Mouse (Mus musculus) macrophage (primary cell): ENCODE measurements around the gene Exosc1. TPM values are rescaled to one million over a fixed set of nuclear protein-coding genes. Genes with fewer than 3 reads are reported as not detected.

Source experiments
- H3K27ac ChIP-seq: fragments of 350-480 bp; formaldehyde crosslinking; 2 replicates; pipeline ENCODE4 v1.9.0; 2021
- H3K36me3 ChIP-seq: fragments of 350-480 bp; formaldehyde crosslinking; 2 replicates; pipeline ENCODE4 v1.9.0; 2021; ENCODE audit errors: inconsistent target
- H3K4me3 ChIP-seq: fragments of 350-480 bp; formaldehyde crosslinking; 2 replicates; pipeline ENCODE4 v1.9.0; 2021; ENCODE audit errors: inconsistent target
- H3K79me2 ChIP-seq: fragments of 350-480 bp; formaldehyde crosslinking; 2 replicates; pipeline ENCODE4 v1.9.0; 2021; ENCODE audit errors: inconsistent target
- whole genome bisulfite sequencing: methylation state at CpG from one replicate; pipeline ENCODE4 v1.1.7; 2026; ENCODE audit warnings: inconsistent platforms; ENCODE audit not compliant: missing documents; 5-methylcytosine and 5-hydroxymethylcytosine counted together
- polyA plus RNA-seq: library from polyadenylated mRNA; stranded (reverse); fragments of 250-400 nt; gene quantifications from 3 replicates; pipeline ENCODE4 v1.2.4, GENCODE M21; 2018; ENCODE audit warnings: inconsistent platforms

The Exosc1 gene
- polyA plus RNA-seq, 1 experiment from 2014 or later: 36.0 TPM

DNA sequence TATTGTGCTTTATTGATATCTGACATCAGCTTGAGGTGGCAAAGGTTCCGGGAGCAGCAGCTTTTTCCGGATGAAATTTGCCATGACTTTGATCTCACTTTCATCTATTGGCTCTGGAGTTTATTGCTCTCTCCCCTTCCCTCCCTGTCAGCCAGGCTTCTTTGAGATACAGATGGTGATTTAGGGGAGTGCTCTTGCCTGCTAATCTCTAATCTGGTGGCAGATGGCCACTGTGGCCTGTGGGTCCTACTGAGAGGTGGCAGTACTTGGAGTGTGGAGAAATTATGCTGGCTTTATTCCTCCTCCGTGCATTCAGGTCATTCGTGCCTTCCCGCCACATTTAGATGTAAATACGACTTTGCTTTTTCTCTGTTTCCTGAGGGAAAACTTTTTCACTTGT is 901 bp upstream of the Exosc1 start:
- H3K27ac ChIP-seq: no peak overlapping the region
- peaks cover 15% of the 10 kb centered on the region for H3K36me3 ChIP-seq
- WGBS: 20% methylated on average over 6 of the region's 6 CpGs
- peaks cover 68% of the 10 kb centered on the region for H3K79me2 ChIP-seq
- H3K4me3 ChIP-seq: peak overlapping the region; percentile 95

DNA sequence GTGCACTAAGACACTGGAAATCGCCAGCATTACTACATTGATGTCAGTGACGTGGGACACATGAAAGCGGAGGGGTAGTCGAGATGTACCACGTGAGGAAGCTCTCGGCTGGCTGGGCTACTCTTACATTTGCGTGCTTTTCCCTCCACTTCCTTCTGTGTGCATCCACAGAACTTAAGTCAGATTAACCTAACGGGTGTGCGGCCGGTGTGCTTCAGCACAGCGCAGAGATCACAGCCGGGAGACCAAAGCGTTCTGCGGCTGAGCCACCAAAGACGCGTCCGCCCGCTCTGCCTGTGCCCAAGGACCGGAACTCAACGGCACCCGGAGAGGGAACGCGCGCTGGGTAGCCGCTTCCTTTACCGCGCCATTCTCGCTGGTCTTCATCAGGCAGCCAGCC is 537 bp downstream of the Exosc1 start:
- peaks cover 11% of the 10 kb centered on the region; the same call in 1 of the 2 replicates for H3K36me3 ChIP-seq
- peaks cover 61% of the 10 kb centered on the region for H3K79me2 ChIP-seq
- 1% methylated on average over 28 of the region's 28 CpGs for WGBS

DNA sequence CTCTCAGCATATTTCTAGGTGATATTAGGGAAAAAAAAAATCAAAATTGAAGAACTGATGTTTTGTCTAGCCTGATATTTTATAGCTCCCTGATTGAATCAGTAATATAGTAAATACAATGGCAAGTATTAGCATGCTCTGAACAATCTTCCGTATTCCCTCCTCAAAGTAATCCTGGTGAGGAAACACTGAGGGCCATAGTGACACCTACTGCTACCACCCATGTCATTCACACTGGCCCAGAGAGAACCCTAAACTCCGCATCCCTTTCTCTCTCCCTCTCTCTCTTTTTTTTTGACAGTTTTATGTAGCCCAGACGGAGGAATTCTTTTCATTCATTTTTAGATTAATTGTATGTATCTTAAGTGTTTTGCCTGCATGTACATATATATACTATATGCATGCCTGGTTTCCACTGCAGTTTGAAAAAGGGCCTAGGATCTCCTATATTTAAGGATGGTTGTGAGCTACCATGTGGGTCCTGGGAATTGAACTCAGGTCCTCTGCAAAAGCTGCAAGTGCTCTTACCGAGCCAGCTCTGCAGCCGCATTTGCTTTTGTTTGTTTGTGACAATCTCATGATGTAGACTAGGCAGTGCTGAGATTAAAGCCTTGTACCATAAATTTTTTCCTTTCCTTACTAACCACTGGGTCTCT is 12.7 kb downstream of the Exosc1 start:
- Histone ChIP-seq H3K4me3 (no peak overlapping the region), H3K27ac (no peak overlapping the region), H3K36me3 (peaks cover 26% of the 10 kb centered on the region; the same call in 1 of the 2 replicates), H3K79me2 (peaks cover 19% of the 10 kb centered on the region)
- 98% methylated on average over 5 of the region's 5 CpGs for WGBS

More for the DNA sequence above, 537 bp downstream of the Exosc1 start:
- Histone ChIP-seq H3K27ac (peak overlapping the region; percentile 47), H3K4me3 (peak overlapping the region; percentile 95)

DNA sequence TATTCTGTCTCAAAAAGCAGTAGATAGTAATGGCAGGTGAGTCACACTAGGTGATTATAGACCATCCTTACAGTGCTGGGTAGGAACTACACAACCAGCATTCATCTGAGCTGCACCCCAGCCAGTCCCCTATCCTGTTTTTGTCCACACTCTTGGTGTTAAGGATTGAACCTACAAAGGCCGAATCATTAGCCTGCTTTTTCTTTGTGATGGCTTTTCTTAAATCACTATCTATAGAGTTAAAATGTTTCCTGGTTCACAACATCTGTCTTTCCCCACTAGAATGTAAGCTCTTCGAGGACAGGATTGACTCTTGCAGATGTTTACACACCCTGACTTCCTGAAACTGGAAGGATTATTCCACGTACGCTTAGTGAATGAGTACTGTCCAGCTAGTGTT is 13.8 kb downstream of the Exosc1 start:
- no peak overlapping the region for H3K27ac ChIP-seq
- 84% methylated on average over 4 of the region's 4 CpGs for WGBS
- H3K79me2 ChIP-seq: peaks cover 30% of the 10 kb centered on the region
- H3K4me3 ChIP-seq: no peak overlapping the region
- peaks cover 25% of the 10 kb centered on the region; the same call in 1 of the 2 replicates for H3K36me3 ChIP-seq

DNA sequence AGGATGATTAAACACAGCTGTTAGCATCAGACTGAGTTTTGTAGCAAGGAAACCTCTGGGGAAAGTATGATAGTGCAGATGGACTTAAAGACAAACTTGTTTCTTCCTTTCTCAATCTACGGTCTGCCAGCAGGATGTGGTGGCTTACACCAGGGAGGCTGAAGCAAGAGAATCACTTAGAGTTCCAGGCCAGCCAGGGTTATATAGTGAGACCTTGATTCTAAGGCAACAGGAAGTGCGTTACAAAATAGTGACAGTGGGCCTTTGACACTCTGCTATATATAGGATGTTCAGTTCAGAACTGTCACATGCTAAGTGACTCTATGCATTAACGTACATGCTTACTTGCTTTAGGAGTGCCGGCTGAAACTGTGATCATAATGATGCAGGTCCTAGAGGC is 16.4 kb downstream of the Exosc1 start:
- Histone ChIP-seq H3K79me2 (peaks cover 55% of the 10 kb centered on the region), H3K36me3 (peaks cover 15% of the 10 kb centered on the region; the same call in 1 of the 2 replicates), H3K4me3 (no peak overlapping the region), H3K27ac (peak overlapping the region; percentile 54)
- WGBS: 4% methylated on average over 4 of the region's 4 CpGs

DNA sequence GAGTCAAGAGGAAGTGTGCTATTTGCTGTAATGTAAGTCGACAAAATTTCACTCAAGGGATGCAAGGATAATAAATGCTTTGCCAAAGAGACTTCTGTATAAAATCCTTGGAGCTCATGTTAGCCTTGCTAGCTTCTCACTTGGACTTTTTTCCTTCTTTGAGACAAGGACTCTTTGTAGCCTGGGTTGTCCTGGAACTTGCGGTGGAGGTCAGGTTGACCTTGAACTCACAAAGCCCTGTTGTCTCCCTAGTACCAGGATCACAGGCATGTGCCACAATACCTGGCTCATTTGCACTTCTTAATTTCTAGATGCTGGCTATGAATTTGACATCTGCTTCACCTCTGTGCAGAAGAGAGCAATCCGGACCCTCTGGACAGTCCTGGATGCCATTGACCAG is 17.9 kb downstream of the Exosc1 start:
- peaks cover 55% of the 10 kb centered on the region for H3K79me2 ChIP-seq
- peak overlapping the region; percentile 94 for H3K27ac ChIP-seq
- 65% methylated on average over 2 of the region's 3 CpGs for WGBS
- peak overlapping the region; percentile 96 for H3K4me3 ChIP-seq
- peaks cover 15% of the 10 kb centered on the region; the same call in 1 of the 2 replicates for H3K36me3 ChIP-seq

DNA sequence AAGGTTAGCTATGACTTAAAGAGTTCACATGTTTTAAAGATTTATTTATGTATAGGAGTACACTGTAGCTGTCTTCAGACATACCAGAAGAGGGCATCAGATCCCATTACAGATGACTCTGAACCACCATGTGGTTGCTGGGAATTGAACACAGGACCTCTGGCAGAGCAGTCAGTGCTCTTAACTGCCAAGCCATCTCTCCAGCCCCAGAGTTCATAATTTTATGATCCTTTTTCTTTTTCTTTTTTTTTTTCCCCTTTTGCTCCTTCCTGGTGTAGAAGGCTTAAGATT is 18.7 kb downstream of the Exosc1 start:
- H3K36me3 ChIP-seq: peaks cover 10% of the 10 kb centered on the region; the same call in 1 of the 2 replicates

DNA sequence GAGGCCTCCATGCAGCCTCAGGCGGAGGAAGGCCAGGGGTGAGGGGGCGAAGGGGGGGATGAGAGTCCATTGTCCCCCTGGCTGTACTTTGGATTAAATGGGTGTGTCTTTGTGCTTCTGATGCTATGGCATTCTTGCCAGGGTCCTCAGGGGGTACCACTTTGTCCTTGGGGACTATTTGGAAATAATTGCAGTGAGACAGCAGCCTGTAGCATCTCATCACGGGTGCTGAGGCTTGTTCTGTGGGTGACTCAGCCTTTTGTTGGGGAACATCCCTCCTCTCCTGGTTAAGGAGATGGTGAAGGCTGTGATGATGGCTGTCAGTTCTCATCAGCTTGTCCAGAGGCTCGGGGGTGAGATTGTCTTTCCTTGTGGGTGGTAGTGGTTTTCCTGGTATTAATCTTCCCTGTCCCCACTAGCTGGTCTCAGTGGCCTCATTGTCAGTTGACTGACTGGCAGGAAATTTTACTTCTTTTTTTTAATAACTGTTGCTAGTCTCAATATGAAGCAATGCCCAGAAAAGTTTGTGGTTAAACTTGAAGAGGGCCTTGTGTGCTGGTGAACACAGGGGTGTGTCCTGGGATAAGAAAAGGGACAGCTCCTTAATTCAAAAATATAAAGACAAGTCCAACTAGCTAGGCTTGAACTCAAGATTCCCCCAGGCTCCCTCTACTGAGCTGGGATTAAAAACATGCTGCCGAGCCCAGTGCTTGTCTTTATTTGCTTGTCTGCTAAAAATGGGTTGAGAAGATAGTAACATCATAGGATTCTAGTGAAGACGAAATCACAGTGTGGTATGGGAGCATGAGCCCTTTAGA is 19.2 kb downstream of the Exosc1 start:
- Histone ChIP-seq H3K36me3 (peaks cover 5% of the 10 kb centered on the region; the same call in 1 of the 2 replicates), H3K27ac (peak overlapping the region; percentile 94), H3K4me3 (peak overlapping the region; percentile 96)

More for the DNA sequence above, 18.7 kb downstream of the Exosc1 start:
- peak overlapping the region; percentile 94 for H3K27ac ChIP-seq
- peaks cover 55% of the 10 kb centered on the region for H3K79me2 ChIP-seq
- peak overlapping the region; percentile 96 for H3K4me3 ChIP-seq

DNA sequence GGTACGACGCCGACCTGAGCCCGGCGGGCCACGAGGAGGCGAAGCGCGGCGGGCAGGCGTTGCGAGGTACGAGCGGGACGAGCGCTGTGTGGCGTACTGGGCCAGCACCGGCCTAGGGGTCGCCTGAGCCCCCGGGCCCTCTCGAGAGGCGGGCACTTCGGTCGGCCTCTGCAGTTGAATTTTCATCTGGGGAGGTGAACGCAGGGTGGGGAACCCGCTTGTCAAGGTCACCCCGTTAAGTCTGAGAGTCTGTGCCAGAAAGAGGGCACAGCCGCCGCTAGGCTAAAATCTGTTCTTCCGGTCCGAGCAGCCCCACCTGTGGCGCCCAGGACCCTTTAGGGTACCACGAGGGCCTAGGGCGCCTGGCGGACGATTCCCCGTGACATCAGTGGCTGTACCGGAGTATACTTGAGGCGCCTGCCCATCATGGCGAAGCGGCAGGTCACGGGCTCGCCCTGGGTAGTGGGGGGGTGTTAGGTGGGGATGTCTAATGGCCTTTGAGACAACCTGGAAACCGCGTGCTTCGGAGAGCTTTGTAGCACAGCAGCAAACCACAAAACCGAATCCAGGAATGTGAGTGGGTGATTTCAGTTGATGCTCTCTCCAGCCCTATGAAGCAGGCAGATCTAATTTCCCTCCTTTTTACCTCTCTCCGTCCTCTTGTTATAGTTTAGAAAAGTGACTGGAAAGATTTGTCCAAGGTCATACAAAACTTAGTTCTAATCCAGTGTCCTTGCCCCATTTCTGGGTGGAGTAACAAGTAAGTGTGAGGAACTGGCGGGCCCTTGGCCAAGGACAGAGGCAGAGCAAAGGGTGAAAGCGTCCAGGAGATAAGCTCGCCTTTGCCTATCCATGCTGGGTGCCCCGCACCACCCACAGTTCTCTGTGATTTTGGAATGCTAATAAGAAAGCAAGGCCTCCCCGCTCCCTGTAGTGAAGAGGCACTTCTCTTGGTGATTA is 20.8 kb downstream of the Exosc1 start:
- no peaks in the 10 kb centered on the region for H3K36me3 ChIP-seq
- peak overlapping the region; percentile 96 for H3K4me3 ChIP-seq
- H3K79me2 ChIP-seq: peaks cover 54% of the 10 kb centered on the region
- peak overlapping the region; percentile 94 for H3K27ac ChIP-seq
- WGBS: 2% methylated on average over 46 of the region's 53 CpGs

More for the DNA sequence above, 19.2 kb downstream of the Exosc1 start:
- H3K79me2 ChIP-seq: peaks cover 55% of the 10 kb centered on the region
- WGBS: 8% methylated on average over 6 of the region's 6 CpGs

DNA sequence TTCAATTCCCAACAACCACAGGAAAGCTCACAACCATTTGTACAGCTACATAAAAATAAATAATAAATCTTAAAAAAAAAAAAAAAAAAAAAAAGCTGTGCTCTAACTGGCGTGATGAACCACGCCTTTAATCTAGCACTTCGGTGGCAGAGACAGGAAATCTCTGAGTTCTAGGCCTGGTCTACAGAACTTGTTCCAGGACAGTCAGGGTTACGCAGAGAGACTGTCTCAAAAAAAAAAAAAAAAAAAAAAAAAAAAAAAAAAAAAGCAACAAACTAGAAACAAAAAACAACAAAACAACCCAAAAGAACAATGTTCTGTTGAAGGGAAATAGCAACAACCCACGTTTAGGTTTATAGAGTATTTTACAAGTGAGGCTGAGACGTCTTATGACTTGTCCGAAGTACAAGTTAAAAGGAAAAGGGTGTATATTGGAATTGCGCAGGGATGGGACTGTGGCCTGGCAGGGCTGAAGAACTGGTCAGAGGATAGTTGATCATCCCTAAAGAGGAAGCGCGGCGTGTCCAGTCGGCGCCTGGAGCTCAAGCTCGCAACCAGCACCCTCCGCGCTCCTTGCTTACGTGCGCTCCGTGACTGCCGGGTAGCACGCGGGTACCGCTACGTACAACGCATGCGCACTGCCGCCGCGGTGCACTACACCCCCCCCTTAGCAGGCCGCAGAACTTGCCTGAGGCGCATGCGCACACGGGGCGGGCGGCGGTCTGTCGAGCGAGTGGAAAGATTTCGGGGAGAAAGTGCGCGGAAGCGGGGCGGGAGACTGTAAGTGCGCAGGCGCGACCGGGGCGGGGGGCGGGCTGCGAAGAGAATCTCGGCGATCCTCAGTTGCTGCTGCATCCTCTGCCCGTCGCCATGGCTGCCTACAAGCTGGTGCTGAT is 21.8 kb downstream of the Exosc1 start, which contains the start of gene Pgam1:
Gene Pgam1 (plus strand): TSS at position 746 of the 896 bp plus-strand sequence.
- 3% methylated on average over 31 of the region's 54 CpGs for WGBS
- peaks cover 44% of the 10 kb centered on the region for H3K79me2 ChIP-seq
- peak within 1 kb of the TSS; percentile 96 for H3K4me3 ChIP-seq
- peak within 1 kb of the TSS; percentile 94 for H3K27ac ChIP-seq
- H3K36me3 ChIP-seq: no peaks in the 10 kb centered on the region

DNA sequence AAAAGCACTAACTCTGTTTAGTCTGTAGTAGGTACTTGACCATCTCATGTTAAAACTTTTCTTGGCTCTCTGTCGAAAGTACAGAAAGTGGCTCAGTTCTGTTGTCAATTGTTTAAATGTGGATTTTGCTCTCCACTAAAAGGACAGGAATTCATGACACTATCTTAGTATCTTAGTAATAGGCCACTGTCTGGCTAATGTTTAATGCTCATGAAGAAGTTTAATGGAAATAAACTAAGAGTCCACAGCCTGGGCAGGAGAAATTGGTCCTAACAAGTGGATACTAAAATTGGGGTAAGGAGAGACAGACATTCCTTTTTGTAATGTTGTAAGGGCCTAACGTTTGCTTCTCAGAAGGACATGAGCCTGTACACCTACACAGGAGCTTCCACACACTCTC is 22.8 kb downstream of the Exosc1 start:
- H3K79me2 ChIP-seq: peaks cover 34% of the 10 kb centered on the region
- WGBS: 90% methylated on average over 2 of the region's 2 CpGs
- H3K36me3 ChIP-seq: no peaks in the 10 kb centered on the region
- peak overlapping the region; percentile 78 for H3K27ac ChIP-seq
- no peak overlapping the region for H3K4me3 ChIP-seq

DNA sequence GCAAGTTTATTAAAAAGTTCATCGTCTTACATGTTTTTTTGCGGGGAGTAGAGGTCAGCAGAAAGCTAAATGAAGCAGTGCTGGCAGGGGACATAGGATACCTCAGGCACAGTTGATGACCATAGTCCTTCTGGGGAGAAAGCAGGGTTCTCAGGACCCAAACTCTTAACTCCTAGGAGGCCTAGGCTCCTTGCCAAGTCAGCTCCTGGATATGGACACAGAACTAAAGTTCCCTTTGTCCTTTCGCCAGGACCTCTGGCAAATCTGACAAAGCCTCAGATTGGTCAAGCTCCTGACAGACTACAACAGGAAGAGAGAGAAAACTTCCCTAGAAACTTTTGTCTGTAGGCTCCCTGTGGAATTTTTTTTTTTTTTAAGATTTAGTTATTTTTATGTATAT is 24.5 kb downstream of the Exosc1 start:
- no peak overlapping the region for H3K27ac ChIP-seq
- 96% methylated on average over 3 of the region's 3 CpGs for WGBS
- H3K36me3 ChIP-seq: no peaks in the 10 kb centered on the region
- peaks cover 17% of the 10 kb centered on the region for H3K79me2 ChIP-seq
- no peak overlapping the region for H3K4me3 ChIP-seq

DNA sequence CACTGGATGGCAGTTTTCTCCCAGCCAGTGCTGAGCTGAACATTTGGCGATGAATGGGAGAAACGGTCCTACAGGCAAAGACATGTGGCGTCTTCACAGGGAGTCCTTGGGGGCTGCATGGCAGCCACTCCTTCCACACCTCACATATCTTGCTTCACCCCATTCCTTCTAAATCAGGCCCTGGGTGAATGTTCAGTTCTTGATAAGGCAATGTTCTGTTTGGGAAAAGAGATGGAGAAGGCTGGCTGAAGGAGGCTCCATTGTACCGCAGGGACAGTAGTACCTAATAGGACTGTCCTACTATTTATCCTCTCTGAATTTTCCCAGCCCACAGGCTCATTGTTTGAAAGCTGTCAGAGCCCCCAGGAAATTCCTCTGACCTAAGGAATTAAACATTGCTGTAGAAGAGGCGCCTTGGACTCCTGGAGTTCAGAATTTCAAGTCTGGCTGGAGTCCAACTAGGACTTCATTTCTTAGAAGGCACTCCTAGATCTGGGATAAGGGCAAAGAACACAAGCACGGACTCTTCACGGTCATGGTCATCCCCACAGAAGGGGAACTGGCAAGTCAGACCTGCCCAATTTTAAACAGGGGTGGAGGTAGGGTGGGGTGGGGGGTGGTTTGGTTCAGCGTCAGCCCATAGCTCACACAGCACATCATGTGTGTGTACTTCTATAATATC is 26.0 kb downstream of the Exosc1 start:
- Histone ChIP-seq H3K27ac (peak overlapping the region; percentile 10; the same call in 1 of the 2 replicates), H3K79me2 (peaks cover 2% of the 10 kb centered on the region), H3K36me3 (no peaks in the 10 kb centered on the region), H3K4me3 (no peak overlapping the region)
- 69% methylated on average over 6 of the region's 8 CpGs for WGBS
